Mouse (Mus musculus): Measurements from ENCODE around the gene Tollip. TPM values are rescaled to one million over a fixed set of nuclear protein-coding genes. Genes with fewer than 3 reads are reported as not detected.
"Not testable (repeated sequence)": the region's sequence is repeated elsewhere in the genome, so short reads cannot be mapped to it uniquely, and the experiment has no call there.

Gene Tollip
- polyA plus RNA-seq, 1 experiment from 2014 or later: 47.5 TPM

DNA sequence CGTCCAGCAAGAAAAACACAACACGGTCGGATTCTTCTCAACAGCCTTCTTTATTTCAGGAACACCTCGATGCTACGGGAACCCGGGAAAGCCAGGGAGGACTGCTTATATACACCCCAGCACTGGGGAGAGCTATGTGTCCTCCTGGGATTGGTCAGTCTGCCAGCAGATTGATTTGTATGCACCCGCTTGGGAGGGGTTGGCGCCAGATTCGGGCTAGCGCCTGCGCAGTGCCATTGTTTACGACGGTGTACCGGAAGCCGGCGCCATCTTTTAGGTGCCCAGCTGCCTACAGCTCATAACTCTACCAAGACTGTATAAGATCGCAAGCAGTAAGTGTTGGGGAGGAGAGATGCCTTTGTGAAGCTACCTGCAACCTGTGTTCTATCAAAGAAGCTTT, 5.8 kb upstream of the Tollip start:
- H3K4me1 ChIP-seq; H3K4me3 ChIP-seq; H3K27ac ChIP-seq; H3K4me2 ChIP-seq; H3K9ac ChIP-seq; H3K36me3 ChIP-seq; ATAC-seq (ENCODE audit: insufficient number of reproducible peaks, low FRiP score, low TSS enrichment, low read depth); H3K27me3 ChIP-seq; H3K9me3 ChIP-seq: not testable (repeated sequence)
- WGBS: 93% methylated on average over 17 of the region's 17 CpGs

GRCm38 (mm10) chr7:141911305-141911704, 7.0 kb downstream of the Tollip start:
- 46% methylated on average over 3 of the region's 3 CpGs for WGBS
- ATAC-seq (ENCODE audit: insufficient number of reproducible peaks, low FRiP score, low TSS enrichment, low read depth): no peak

GRCm38 (mm10) chr7:141908591-141908990, 9.7 kb downstream of the Tollip start:
- Histone ChIP-seq H3K9me3 (no peaks in the 10 kb centered on the region), H3K9ac (no peak overlapping the region), H3K4me3 (no peak overlapping the region), H3K4me1 (no peaks in the 10 kb centered on the region), H3K4me2 (no peak overlapping the region), H3K27me3 (peaks cover 37% of the 10 kb centered on the region), H3K27ac (no peak overlapping the region), H3K36me3 (no peaks in the 10 kb centered on the region)
- 72% methylated on average over 6 of the region's 6 CpGs for WGBS
- ATAC-seq (ENCODE audit: insufficient number of reproducible peaks, low FRiP score, low TSS enrichment, low read depth): no peak

More at GRCm38 (mm10) chr7:141911305-141911704, 7.0 kb downstream of the Tollip start:
- Histone ChIP-seq H3K4me1 (no peaks in the 10 kb centered on the region), H3K9me3 (no peaks in the 10 kb centered on the region), H3K4me3 (no peak overlapping the region), H3K27ac (no peak overlapping the region), H3K27me3 (peaks cover 28% of the 10 kb centered on the region), H3K36me3 (no peaks in the 10 kb centered on the region), H3K4me2 (no peak overlapping the region), H3K9ac (no peak overlapping the region)

DNA sequence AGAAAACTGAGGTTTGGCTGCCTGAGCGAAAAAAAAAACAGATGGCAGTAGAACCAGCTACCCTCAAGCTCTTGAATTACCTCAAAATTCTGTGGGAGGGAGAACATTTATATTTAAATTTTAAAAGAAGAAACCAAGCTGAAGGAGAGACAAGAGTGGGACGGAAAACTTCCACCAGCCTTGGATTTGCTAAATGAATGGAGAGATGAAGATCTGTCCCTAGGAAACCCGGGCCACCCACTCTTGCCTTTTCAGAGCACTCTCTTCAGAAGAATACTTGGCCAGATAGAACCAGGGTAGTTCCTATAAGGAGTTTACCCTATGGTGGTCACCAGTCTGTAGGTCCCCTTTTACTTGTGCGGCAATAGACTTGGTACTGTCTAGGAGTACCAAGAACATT, 15.5 kb downstream of the Tollip start:
- Histone ChIP-seq H3K27me3 (peaks cover 14% of the 10 kb centered on the region), H3K27ac (peak overlapping the region; percentile 54; the same call in 1 of the 2 replicates), H3K4me1 (peaks cover 17% of the 10 kb centered on the region), H3K9me3 (no peaks in the 10 kb centered on the region), H3K4me2 (peak overlapping the region; percentile 63), H3K4me3 (peak overlapping the region; percentile 82), H3K36me3 (no peaks in the 10 kb centered on the region), H3K9ac (no peak overlapping the region)
- WGBS: 67% methylated on average over 4 of the region's 4 CpGs
- ATAC-seq (ENCODE audit: insufficient number of reproducible peaks, low FRiP score, low TSS enrichment, low read depth): no peak

DNA sequence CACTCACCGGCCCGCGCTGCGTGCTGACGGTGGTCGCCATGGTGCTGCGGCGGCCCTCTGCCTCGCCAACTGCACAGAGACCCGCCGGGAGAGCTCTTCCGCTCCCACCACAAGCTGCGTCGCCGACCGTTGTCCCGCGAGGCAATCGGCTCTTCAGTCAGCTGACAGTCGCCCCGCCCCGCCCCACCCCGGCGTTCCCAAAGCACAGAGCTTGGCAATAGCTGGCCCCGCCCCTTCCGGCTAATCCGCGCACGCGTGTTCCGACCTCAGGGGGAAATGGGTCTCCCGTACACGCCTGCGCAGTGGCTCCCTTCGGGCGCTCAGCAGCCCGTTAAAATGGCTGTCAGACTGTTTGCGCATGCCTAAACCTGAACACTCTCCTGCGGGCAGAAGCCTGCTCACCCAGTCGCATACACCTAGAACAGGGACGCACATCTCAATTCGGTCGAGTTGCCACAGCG, 16.0 kb downstream of the Tollip start:
- Histone ChIP-seq H3K36me3 (no peaks in the 10 kb centered on the region), H3K4me2 (peak overlapping the region; percentile 76), H3K27ac (peak overlapping the region; percentile 54), H3K4me3 (peak overlapping the region; percentile 82), H3K4me1 (peaks cover 17% of the 10 kb centered on the region), H3K9ac (peak overlapping the region; percentile 86), H3K27me3 (peaks cover 14% of the 10 kb centered on the region), H3K9me3 (no peaks in the 10 kb centered on the region)
- peak; percentile 95 for ATAC-seq (ENCODE audit: insufficient number of reproducible peaks, low FRiP score, low TSS enrichment, low read depth)
- WGBS: under 1% methylated on average over 44 of the region's 44 CpGs

DNA sequence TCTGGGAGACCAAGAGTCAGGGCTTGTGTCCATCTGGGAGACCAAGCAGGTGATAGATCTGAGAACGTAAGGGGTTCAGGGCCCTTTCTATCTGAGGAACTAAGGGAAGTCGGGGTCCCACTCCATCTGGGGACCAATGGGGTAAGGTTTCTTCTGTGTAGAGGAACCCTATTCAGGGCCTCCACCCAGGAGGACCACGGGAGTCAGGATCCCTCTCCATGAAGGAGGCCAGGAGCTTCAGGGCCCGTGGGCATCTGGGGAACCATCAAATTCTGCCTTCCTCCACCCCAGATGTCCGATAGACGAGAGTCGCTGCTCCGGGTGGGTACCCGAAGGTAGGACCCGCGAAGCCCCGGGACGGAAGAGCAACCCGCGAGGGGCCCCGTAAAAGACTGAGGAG, 16.5 kb downstream of the Tollip start:
- Histone ChIP-seq H3K4me3 (peak overlapping the region; percentile 82), H3K27ac (peak overlapping the region; percentile 48)
- WGBS: 1% methylated on average over 16 of the region's 16 CpGs

DNA sequence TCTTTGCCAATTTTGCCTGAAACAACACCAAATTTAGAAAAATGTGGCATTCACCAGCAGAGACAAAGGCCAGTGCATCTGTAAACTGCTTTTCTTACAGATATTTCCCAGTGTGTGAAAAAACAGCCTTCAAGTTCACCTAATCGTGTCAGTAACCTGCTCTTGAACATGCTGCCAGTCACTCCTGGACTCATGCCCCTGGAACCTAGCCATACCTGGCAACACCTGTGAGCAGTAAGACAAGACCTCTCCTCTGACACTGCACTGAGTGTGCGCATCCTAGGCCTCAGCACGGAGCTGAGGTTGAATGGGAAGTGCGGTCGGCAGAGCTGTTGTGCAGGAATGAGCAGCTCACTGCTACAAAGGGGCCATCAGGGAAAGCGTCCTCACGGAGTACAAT, 26.2 kb downstream of the Tollip start:
- Histone ChIP-seq H3K4me2 (no peak overlapping the region), H3K27ac (no peak overlapping the region), H3K36me3 (peaks cover 69% of the 10 kb centered on the region), H3K9me3 (no peaks in the 10 kb centered on the region), H3K9ac (no peak overlapping the region), H3K4me3 (no peak overlapping the region), H3K4me1 (no peaks in the 10 kb centered on the region), H3K27me3 (no peaks in the 10 kb centered on the region)
- WGBS: 95% methylated on average over 7 of the region's 7 CpGs
- no peak for ATAC-seq (ENCODE audit: insufficient number of reproducible peaks, low FRiP score, low TSS enrichment, low read depth)

More for the DNA sequence above, 16.5 kb downstream of the Tollip start:
- peak overlapping the region; percentile 76 for H3K4me2 ChIP-seq
- no peaks in the 10 kb centered on the region for H3K9me3 ChIP-seq
- H3K4me1 ChIP-seq: peaks cover 17% of the 10 kb centered on the region
- H3K9ac ChIP-seq: peak overlapping the region; percentile 86
- ATAC-seq (ENCODE audit: insufficient number of reproducible peaks, low FRiP score, low TSS enrichment, low read depth): peak; percentile 23
- no peaks in the 10 kb centered on the region for H3K36me3 ChIP-seq
- peaks cover 14% of the 10 kb centered on the region for H3K27me3 ChIP-seq

DNA sequence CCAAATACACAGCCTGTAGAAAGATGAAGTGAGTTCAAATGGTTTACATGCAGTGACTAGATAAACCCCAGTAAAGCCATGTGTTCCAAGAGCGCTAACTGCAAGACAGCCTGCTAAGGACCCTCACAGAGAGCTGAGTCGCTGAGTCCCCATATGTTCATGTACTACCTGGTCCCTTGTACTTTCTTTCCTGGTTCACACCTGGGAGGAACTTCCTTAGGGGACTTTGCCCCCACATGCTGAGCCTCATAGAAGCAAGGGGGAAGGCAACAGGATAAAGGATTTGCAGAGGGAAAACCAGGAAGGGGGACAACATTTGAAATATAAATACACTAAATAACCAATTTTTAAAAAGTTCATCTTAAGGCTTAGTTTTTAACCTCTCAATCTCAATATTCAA, 39.5 kb downstream of the Tollip start:
- 91% methylated on average over 2 of the region's 2 CpGs for WGBS
- ATAC-seq (ENCODE audit: insufficient number of reproducible peaks, low FRiP score, low TSS enrichment, low read depth): no peak
- Histone ChIP-seq H3K4me1 (no peaks in the 10 kb centered on the region), H3K9me3 (no peaks in the 10 kb centered on the region), H3K9ac (no peak overlapping the region), H3K4me2 (no peak overlapping the region), H3K27ac (no peak overlapping the region), H3K27me3 (no peaks in the 10 kb centered on the region), H3K36me3 (peaks cover 77% of the 10 kb centered on the region), H3K4me3 (no peak overlapping the region)

GRCm38 (mm10) chr7:141874891-141875290, 43.4 kb downstream of the Tollip start:
- Histone ChIP-seq H3K9ac (no peak overlapping the region), H3K4me3 (no peak overlapping the region), H3K36me3 (peaks cover 56% of the 10 kb centered on the region), H3K4me2 (no peak overlapping the region), H3K4me1 (no peaks in the 10 kb centered on the region), H3K27me3 (no peaks in the 10 kb centered on the region), H3K27ac (no peak overlapping the region), H3K9me3 (no peaks in the 10 kb centered on the region)
- no peak for ATAC-seq (ENCODE audit: insufficient number of reproducible peaks, low FRiP score, low TSS enrichment, low read depth)
- 83% methylated on average over 5 of the region's 5 CpGs for WGBS

- Histone ChIP-seq H3K4me1 (no peaks in the 10 kb centered on the region), H3K36me3 (peaks cover 29% of the 10 kb centered on the region), H3K4me3 (no peak overlapping the region), H3K27me3 (no peaks in the 10 kb centered on the region), H3K4me2 (no peak overlapping the region), H3K9ac (no peak overlapping the region), H3K9me3 (no peaks in the 10 kb centered on the region), H3K27ac (no peak overlapping the region)
- 78% methylated on average over 5 of the region's 5 CpGs for WGBS
- ATAC-seq (ENCODE audit: insufficient number of reproducible peaks, low FRiP score, low TSS enrichment, low read depth): no peak
These were observed 47.8 kb downstream of the Tollip start for GRCm38 (mm10) chr7:141870553-141870952.

DNA sequence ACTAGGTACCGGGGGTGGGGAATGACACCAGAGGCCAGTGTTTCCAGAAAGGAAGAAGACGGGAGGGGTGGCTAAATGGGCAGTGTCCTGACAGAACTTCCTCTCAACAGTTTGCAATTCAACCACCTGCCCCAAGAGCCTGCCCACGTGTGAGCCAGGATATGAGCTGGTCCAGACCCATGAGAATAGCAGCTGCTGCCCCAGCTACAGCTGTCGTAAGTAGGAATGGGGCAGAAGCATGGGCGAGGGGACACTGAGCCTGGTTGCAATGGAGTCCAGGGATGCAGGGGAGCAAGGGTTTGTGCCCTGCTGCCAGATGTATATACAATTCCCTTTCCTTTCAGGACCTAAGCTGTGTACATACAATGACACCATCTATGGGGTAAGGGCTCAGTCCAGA, 48.7 kb downstream of the Tollip start:
- H3K4me2 ChIP-seq: no peak overlapping the region
- no peak overlapping the region for H3K27ac ChIP-seq
- WGBS: 75% methylated on average over 5 of the region's 5 CpGs
- no peaks in the 10 kb centered on the region for H3K4me1 ChIP-seq
- H3K36me3 ChIP-seq: peaks cover 23% of the 10 kb centered on the region
- no peak overlapping the region for H3K4me3 ChIP-seq
- no peaks in the 10 kb centered on the region for H3K27me3 ChIP-seq
- H3K9ac ChIP-seq: no peak overlapping the region
- ATAC-seq (ENCODE audit: insufficient number of reproducible peaks, low FRiP score, low TSS enrichment, low read depth): no peak
- no peaks in the 10 kb centered on the region for H3K9me3 ChIP-seq

GRCm38 (mm10) chr7:141861046-141861445, 57.3 kb downstream of the Tollip start:
- Histone ChIP-seq H3K4me3 (no peak overlapping the region), H3K4me2 (no peak overlapping the region), H3K36me3 (no peaks in the 10 kb centered on the region), H3K27ac (no peak overlapping the region), H3K4me1 (no peaks in the 10 kb centered on the region), H3K27me3 (no peaks in the 10 kb centered on the region), H3K9me3 (no peaks in the 10 kb centered on the region), H3K9ac (no peak overlapping the region)
- ATAC-seq (ENCODE audit: insufficient number of reproducible peaks, low FRiP score, low TSS enrichment, low read depth): no peak
- WGBS: 76% methylated on average over 4 of the region's 4 CpGs

- Histone ChIP-seq H3K27me3 (0 out of 2 replicates have a peak, but pooled peaks cover 3% of the 10 kb centered on the region), H3K9me3 (no peaks in the 10 kb centered on the region), H3K36me3 (no peaks in the 10 kb centered on the region), H3K4me2 (no peak overlapping the region), H3K4me3 (no peak overlapping the region), H3K4me1 (no peaks in the 10 kb centered on the region), H3K27ac (no peak overlapping the region), H3K9ac (no peak overlapping the region)
- ATAC-seq (ENCODE audit: insufficient number of reproducible peaks, low FRiP score, low TSS enrichment, low read depth): no peak
- 91% methylated on average over 10 of the region's 10 CpGs for WGBS
These were observed 78.0 kb downstream of the Tollip start for GRCm38 (mm10) chr7:141840354-141840753.

Data from limb, embryonic 15.5 days (tissue).